Mouse (Mus musculus) heart, embryonic 11.5 days (tissue): ENCODE data around the gene Wipf3. TPM values are rescaled to one million over a fixed set of nuclear protein-coding genes. Genes with fewer than 3 reads are reported as not detected.
A peak's percentile ranks its signal among the peaks of the same experiment; 100 is the strongest.

ENCODE experiments used
- ATAC-seq: fragments of 200-750 bp; cut with Nextera tagmentation; replicated peaks from 2 replicates; pipeline ENCODE4 v1.8.0; 2017; ENCODE audit warnings: moderate library complexity; ENCODE audit not compliant: insufficient number of reproducible peaks, low FRiP score, low TSS enrichment
- H3K27ac ChIP-seq: fragments of 300-500 bp; sonication (generic); 2 replicates; pipeline ENCODE4 v1.5.1; 2014; ENCODE audit warnings: mild to moderate bottlenecking, low read depth, low read length
- H3K27me3 ChIP-seq: fragments of 300-500 bp; sonication (generic); 2 replicates; pipeline ENCODE4 v1.6.1; 2014; ENCODE audit warnings: mild to moderate bottlenecking, low read length, mixed read lengths; ENCODE audit not compliant: control insufficient read depth, insufficient read depth
- H3K36me3 ChIP-seq: fragments of 300-500 bp; sonication (generic); 2 replicates; pipeline ENCODE4 v1.6.1; 2014; ENCODE audit warnings: mild to moderate bottlenecking, low read length, moderate library complexity, mixed read lengths; ENCODE audit not compliant: control insufficient read depth, insufficient read depth
- H3K4me1 ChIP-seq: fragments of 300-500 bp; sonication (generic); 2 replicates; pipeline ENCODE4 v1.6.1; 2014; ENCODE audit warnings: low read length; ENCODE audit not compliant: control insufficient read depth, insufficient read depth
- H3K4me2 ChIP-seq: fragments of 300-500 bp; sonication (generic); 2 replicates; pipeline ENCODE4 v1.6.1; 2014; ENCODE audit warnings: mild to moderate bottlenecking, moderate library complexity
- H3K4me3 ChIP-seq: fragments of 300-500 bp; sonication (generic); 2 replicates; pipeline ENCODE4 v1.5.1; 2014; ENCODE audit warnings: low read depth, low read length
- H3K9ac ChIP-seq: fragments of 300-500 bp; sonication (generic); 2 replicates; pipeline ENCODE4 v1.6.1; 2014; ENCODE audit warnings: mild to moderate bottlenecking, low read depth, low read length, moderate library complexity
- H3K9me3 ChIP-seq: fragments of 300-500 bp; sonication (generic); replicated peaks from 2 replicates; pipeline ENCODE4 v1.6.1; 2016; ENCODE audit warnings: low read length; ENCODE audit not compliant: control insufficient read depth
- WGBS: fragments of 180-500 bp; shearing (Covaris S2); extraction: QIAGEN DNeasy Blood & Tissue Kit; methylation state at CpG from one replicate; pipeline ENCODE4 v1.1.7; 2014; ENCODE audit not compliant: insufficient replicate concordance; 5-methylcytosine and 5-hydroxymethylcytosine counted together
- polyA plus RNA-seq: library from polyadenylated mRNA; unstranded; fragments of >200 nt; fragmentation: Nextera tagmentation; extraction: Ambion mirVana; gene quantifications from 2 replicates; pipeline ENCODE4 v1.2.1, GENCODE M21; 2014

Wipf3 gene
- polyA plus RNA-seq, 1 experiment from 2014 or later, result 3.8 TPM

DNA sequence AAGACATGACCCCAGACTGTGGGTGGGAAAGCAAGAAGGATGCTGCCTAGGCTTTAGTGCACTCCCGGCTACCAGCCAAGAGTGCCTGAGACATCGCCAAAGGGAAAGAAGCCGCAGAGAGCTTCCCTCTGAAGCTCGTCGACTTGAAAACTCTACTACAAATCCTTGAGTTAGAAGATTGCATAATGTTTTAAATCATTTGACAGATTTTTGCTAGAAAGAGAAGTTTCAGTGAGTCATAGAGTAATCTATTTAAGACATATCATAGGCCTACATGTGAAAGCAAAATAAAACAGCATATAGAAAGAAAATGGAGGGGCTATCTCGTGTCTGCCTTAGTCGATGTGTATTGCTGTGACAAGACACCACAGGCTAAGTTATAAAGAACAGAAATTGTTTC lies 16.5 kb upstream of the Wipf3 start:
- H3K27me3 ChIP-seq, result no peaks in the 10 kb centered on the region
- ATAC-seq, result no peak
- H3K27ac ChIP-seq, result no peak overlapping the region
- no peaks in the 10 kb centered on the region for H3K4me1 ChIP-seq
- 83% methylated on average over 7 of the region's 7 CpGs for WGBS
- H3K9ac ChIP-seq, result no peak overlapping the region
- no peaks in the 10 kb centered on the region for H3K36me3 ChIP-seq
- no peak overlapping the region for H3K4me3 ChIP-seq
- H3K9me3 ChIP-seq, result no peaks in the 10 kb centered on the region
- H3K4me2 ChIP-seq, result no peak overlapping the region

GRCm38 (mm10) chr6:54425230-54425629 lies 4.2 kb upstream of the Wipf3 start:
- no peak overlapping the region for H3K9ac ChIP-seq
- no peaks in the 10 kb centered on the region for H3K36me3 ChIP-seq
- 69% methylated on average over 8 of the region's 8 CpGs for WGBS
- no peak for ATAC-seq
- peaks cover 12% of the 10 kb centered on the region for H3K27me3 ChIP-seq
- H3K27ac ChIP-seq, result no peak overlapping the region
- no peak overlapping the region for H3K4me3 ChIP-seq
- peaks cover 6% of the 10 kb centered on the region for H3K4me1 ChIP-seq
- no peaks in the 10 kb centered on the region for H3K9me3 ChIP-seq
- H3K4me2 ChIP-seq, result no peak overlapping the region

GRCm38 (mm10) chr6:54428850-54429446 lies 455 bp upstream of the Wipf3 start:
- Histone ChIP-seq H3K9me3 (no peaks in the 10 kb centered on the region), H3K4me1 (peaks cover 14% of the 10 kb centered on the region), H3K27me3 (peaks cover 14% of the 10 kb centered on the region), H3K4me3 (peak overlapping the region; percentile 69), H3K27ac (no peak overlapping the region), H3K36me3 (no peaks in the 10 kb centered on the region), H3K9ac (peak overlapping the region; percentile 77), H3K4me2 (peak overlapping the region; percentile 97)
- ATAC-seq, result no peak
- 8% methylated on average over 14 of the region's 14 CpGs for WGBS

- peak overlapping the region; percentile 97 for H3K4me2 ChIP-seq
- 16% methylated on average over 7 of the region's 7 CpGs for WGBS
- no peaks in the 10 kb centered on the region for H3K9me3 ChIP-seq
- H3K4me1 ChIP-seq, result peaks cover 18% of the 10 kb centered on the region
- no peak for ATAC-seq
- peak overlapping the region; percentile 69 for H3K4me3 ChIP-seq
- H3K27me3 ChIP-seq, result peaks cover 14% of the 10 kb centered on the region
- no peaks in the 10 kb centered on the region for H3K36me3 ChIP-seq
- peak overlapping the region; percentile 77 for H3K9ac ChIP-seq
- 0 out of 2 replicates have a peak overlapping the region, but pooled peaks have one; percentile 29 for H3K27ac ChIP-seq
These were observed 818 bp downstream of the Wipf3 start for GRCm38 (mm10) chr6:54430221-54430620.

DNA sequence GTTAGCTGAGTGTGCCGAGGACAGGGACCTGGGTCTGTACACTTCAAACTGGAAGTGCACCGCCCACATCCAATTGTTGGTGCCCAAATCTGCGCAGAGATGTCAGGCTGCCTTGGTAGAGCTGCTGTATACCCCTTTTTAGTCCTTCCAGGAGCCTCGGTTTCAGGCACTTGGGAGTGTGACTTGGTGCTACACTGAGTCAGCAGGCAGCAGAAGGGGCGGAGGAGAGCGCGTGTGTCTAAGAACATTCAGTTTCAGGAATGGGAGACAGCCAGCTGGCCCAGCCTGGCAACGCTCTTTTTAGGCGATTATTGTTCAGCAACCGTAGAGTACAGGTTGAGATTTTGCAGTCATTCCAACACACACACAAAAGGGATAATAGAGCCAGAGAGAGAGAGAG lies 2.4 kb downstream of the Wipf3 start:
- WGBS, result 76% methylated on average over 10 of the region's 10 CpGs
- H3K4me3 ChIP-seq, result no peak overlapping the region
- no peak overlapping the region for H3K27ac ChIP-seq
- no peaks in the 10 kb centered on the region for H3K9me3 ChIP-seq
- ATAC-seq, result no peak
- H3K36me3 ChIP-seq, result no peaks in the 10 kb centered on the region
- peak overlapping the region; percentile 29; the same call in 1 of the 2 replicates for H3K4me2 ChIP-seq
- no peak overlapping the region for H3K9ac ChIP-seq
- peaks cover 29% of the 10 kb centered on the region for H3K4me1 ChIP-seq
- peaks cover 14% of the 10 kb centered on the region for H3K27me3 ChIP-seq

GRCm38 (mm10) chr6:54432191-54432590 lies 2.8 kb downstream of the Wipf3 start:
- Histone ChIP-seq H3K4me2 (no peak overlapping the region), H3K4me1 (peaks cover 29% of the 10 kb centered on the region), H3K36me3 (no peaks in the 10 kb centered on the region), H3K9ac (no peak overlapping the region), H3K27me3 (peaks cover 14% of the 10 kb centered on the region), H3K4me3 (no peak overlapping the region), H3K9me3 (no peaks in the 10 kb centered on the region), H3K27ac (no peak overlapping the region)
- ATAC-seq, result no peak
- WGBS, result 83% methylated on average over 9 of the region's 9 CpGs

DNA sequence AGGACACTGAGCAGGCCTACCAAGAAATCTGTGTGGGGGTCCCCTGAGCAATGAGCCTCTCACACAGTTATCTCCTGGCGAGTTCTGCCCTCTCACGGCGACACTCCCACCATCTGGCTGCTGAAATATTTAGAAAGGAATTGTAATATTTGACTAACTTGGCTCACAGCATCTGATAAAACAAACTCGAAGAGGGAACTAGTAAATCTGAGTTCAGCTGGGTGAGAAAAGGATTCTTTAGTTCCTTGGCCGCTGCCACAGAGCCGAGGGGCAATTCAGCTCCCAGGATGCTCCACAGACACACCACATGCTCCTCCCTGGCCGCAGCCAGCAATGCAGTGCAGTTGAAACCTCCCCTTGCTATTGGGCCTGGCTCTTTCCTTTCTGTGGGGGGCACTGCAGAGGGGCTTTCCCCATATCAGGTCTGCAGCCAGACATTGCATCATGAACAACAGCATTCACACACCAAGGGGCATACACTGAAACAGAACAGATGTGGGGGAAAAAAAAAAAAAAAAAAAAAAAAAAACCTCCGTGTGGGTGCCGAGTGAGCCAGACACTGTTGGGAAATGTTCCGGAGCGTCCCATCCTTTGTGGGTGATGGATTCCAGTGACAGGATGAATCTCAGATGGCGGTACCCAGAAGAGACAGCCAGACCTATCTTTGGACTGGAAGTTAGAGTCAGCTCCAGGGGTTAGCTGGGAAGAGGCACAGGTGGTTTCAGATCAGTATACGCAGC lies 3.6 kb downstream of the Wipf3 start:
- no peaks in the 10 kb centered on the region for H3K9me3 ChIP-seq
- ATAC-seq, result no peak
- 38% methylated on average over 13 of the region's 13 CpGs for WGBS
- no peak overlapping the region for H3K27ac ChIP-seq
- peaks cover 29% of the 10 kb centered on the region for H3K4me1 ChIP-seq
- H3K4me2 ChIP-seq, result peak overlapping the region; percentile 10
- no peak overlapping the region for H3K4me3 ChIP-seq
- peaks cover 11% of the 10 kb centered on the region for H3K27me3 ChIP-seq
- H3K36me3 ChIP-seq, result no peaks in the 10 kb centered on the region
- H3K9ac ChIP-seq, result no peak overlapping the region

- no peak overlapping the region for H3K4me3 ChIP-seq
- 61% methylated on average over 2 of the region's 2 CpGs for WGBS
- no peak for ATAC-seq
These were observed 4.8 kb downstream of the Wipf3 start for GRCm38 (mm10) chr6:54434171-54434570.

More at GRCm38 (mm10) chr6:54434171-54434570, 4.8 kb downstream of the Wipf3 start:
- Histone ChIP-seq H3K4me2 (no peak overlapping the region), H3K9ac (no peak overlapping the region), H3K27ac (no peak overlapping the region), H3K4me1 (peaks cover 26% of the 10 kb centered on the region), H3K27me3 (peaks cover 5% of the 10 kb centered on the region; the same call in 1 of the 2 replicates), H3K36me3 (no peaks in the 10 kb centered on the region), H3K9me3 (no peaks in the 10 kb centered on the region)
